ENCODE assay signal across 8 mouse cellular contexts in the genomic region with DNA sequence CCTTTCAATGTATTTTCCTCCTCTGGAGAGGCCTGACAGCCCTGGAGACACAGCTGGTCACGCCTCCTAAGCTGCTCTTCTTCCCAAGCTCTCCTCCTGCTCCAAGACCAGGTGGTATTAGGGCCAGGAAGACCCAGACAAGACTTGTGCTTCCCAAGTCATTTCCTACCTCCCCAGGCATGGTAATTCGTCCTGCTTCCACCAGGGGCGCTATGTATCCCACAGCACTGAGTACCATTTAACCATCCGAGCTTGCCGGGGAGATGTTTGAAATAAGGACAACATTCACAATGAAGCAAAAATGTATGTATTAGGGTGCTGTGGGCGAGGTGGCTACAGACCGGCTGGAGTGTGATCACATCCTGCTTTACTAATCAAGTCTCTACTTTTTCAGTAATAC.
A peak's percentile ranks its signal among the peaks of the same experiment; 100 is the strongest.
DNase-seq lines count a peak whose midpoint lies in the region; ATAC-seq and TF ChIP-seq lines count a peak whose summit lies in the region.

No protein-coding gene starts in this region.

- TF ChIP-seq POLR2A in spleen, adult 2 months (IDR thresholded peaks at IDR 0.05; ENCODE audit: low read depth, low read length) = no peak

- H3K36me3 ChIP-seq in spleen, adult 2 months (ENCODE audit: control insufficient read depth, insufficient read depth, low read length) = no peaks in the 10 kb centered on the region

- H3K4me3 ChIP-seq in spleen, adult 2 months (ENCODE audit: extremely low read depth, insufficient read depth, insufficient read length) = no peak overlapping the region

- no peak overlapping the region for H3K27ac ChIP-seq in spleen, adult 2 months (ENCODE audit: insufficient read depth, low read length)

- TF ChIP-seq CTCF in spleen, adult 2 months (IDR thresholded peaks at IDR 0.05; ENCODE audit: extremely low read depth, insufficient read depth, insufficient read length, insufficient replicate concordance) = peak; percentile 31; the same call in 1 of the 2 replicates

- peak; percentile 8 for DNase-seq in gastrocnemius, adult 18-20 months (ENCODE audit: low spot score)
- DNase-seq in gastrocnemius, adult 8-10 months (ENCODE audit: low spot score in 2 of 2) = no peak
- peak in 1 of 2 experiments; percentile 12 for DNase-seq in spleen, adult 2 months (ENCODE audit: low read depth in 1 of 2, low spot score in 2 of 2)
- DNase-seq in spleen, postnatal 4 days (ENCODE audit: low spot score in 2 of 2) = no peak
- DNase-seq in embryo, embryonic 10 days (ENCODE audit: low spot score) = peak; percentile 54
- peak; percentile 16 for DNase-seq in kidney, postnatal 14 days
- no peak for DNase-seq in MN1 (ENCODE audit: low spot score)

- peak; percentile 80; the same call in 1 of the 2 replicates for ATAC-seq in megakaryocyte-erythroid progenitor cell, adult 5-6 weeks (replicated peaks; ENCODE audit: low FRiP score, low TSS enrichment, poor library complexity, severe bottlenecking)

- 59% methylated on average over 7 of the region's 7 CpGs for WGBS in spleen, adult 2 months

- H3K4me1 ChIP-seq in spleen, adult 2 months (ENCODE audit: control insufficient read depth, insufficient read depth, insufficient read length) = no peaks in the 10 kb centered on the region

- H3K27me3 ChIP-seq in spleen, adult 2 months (ENCODE audit: control insufficient read depth, insufficient read depth, low read length) = no peaks in the 10 kb centered on the region

Comparison
In these comparisons a context has a peak if more than half of its experiments do, and no peak if none do; other contexts are left out.
1. DNase-seq: peak in gastrocnemius, adult 18-20 months (single experiment), embryo, embryonic 10 days (single experiment) and kidney, postnatal 14 days (single experiment); none in gastrocnemius, adult 8-10 months (0 of 2), spleen, postnatal 4 days (0 of 2) and MN1 (single experiment).